Mouse (Mus musculus) G1E (cell line): Measurements from ENCODE around the gene Muc1.

ENCODE experiments used
- CTCF ChIP-seq: IDR thresholded peaks from 2 replicates; pipeline ENCODE4 v1.5.1; 2012; ENCODE audit warnings: low read depth, low read length, inconsistent platforms, mixed read lengths
- POLR2AphosphoS5 ChIP-seq: IDR thresholded peaks from 2 replicates; pipeline ENCODE4 v1.6.1; 2012; ENCODE audit warnings: low read depth, low read length, inconsistent platforms; ENCODE audit not compliant: insufficient replicate concordance

DNA sequence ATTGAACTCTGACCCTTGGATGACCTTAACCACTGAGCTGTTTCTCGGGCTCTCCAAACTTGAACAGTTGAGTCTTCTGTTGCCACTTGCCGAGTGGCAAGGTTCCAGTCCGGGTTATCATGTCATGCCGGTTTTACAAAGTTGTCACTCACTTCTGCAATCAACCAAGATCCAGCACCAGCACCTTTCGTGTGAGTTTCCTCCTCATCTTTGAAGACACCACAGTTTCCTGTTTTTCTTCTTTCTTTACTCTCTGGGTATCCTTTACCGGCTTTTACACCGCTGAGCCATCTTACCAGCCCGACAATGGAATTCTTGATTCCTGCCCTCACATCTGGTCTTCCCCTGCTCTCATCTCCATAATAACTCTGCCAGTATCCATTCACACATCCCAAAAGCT is 38.4 kb upstream of the Muc1 start:
- TF ChIP-seq POLR2AphosphoS5 (no peak), CTCF (no peak)
